Mouse (Mus musculus): ENCODE measurements around the gene Rps11.
A peak's percentile ranks its signal among the peaks of the same experiment; 100 is the strongest.

The Rps11 gene

DNA sequence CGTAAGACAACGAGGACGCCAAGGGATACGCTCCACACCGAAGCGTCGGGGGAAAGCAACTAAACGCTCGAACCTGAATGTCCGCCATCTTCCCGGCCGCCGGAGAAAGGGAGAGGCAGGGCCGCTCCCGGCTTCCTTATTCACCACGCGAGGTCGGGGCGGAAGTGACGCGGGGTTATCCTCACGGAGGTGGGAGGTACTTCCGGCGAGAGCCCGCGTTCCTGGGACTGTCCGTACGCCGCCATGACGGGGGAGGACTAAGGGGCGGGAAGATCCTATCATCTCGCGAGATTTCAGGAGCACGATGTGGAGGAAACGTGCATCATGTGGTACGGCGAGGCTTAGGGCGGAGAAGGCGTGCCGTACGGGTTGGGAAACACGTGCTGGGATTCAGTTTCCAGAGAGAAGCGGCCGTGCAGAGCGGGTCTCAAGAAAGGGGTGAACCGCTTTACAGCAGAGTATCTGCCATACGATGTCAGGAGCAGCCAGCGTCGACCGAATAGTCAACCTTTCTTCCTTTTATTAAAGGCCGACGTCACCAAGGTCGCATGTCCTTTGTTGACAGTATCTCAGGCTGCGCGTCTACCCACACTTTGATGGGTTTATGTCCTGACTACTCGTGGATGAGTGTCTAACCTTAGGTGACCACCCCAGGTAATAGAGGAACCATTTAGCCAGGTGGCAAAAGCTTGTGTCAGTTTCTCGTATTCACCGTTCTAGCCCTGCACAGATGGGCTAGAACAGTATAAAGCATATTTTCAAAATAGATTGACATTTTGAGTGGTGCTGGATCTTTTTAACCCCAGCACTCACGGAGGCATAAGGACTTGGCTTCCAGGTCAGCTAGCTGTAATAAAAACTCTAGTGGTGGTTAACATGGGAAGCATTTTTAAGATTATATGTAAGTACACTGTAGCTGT is at the start of gene Rps11:
Gene Rps11 (minus strand): TSS at position 216 of the 920 bp plus-strand sequence.
- peak; percentile 100 for DNase-seq (ENCODE audit: low read depth)

DNA sequence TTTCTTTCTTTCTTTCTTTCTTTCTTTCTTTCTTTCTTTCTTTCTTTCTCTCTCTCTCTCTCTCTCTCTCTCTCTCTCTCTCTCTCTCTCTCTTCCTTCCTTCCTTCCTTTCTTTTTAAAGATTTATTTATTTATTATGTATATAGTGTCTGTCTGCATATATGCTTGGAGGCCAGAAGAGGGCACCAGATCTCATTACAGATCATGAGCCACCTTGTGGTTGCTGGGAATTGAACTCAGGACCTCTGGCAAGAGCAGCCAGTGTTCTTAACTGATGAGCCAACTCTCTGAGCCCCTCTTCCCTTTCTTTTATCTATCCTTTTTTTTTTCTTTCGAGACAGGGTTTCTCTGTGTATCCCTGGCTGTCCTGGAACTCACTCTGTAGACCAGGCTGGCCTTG is 49.5 kb upstream of the Rps11 start:
- peak; percentile 75 for DNase-seq (ENCODE audit: low read depth)

DNA sequence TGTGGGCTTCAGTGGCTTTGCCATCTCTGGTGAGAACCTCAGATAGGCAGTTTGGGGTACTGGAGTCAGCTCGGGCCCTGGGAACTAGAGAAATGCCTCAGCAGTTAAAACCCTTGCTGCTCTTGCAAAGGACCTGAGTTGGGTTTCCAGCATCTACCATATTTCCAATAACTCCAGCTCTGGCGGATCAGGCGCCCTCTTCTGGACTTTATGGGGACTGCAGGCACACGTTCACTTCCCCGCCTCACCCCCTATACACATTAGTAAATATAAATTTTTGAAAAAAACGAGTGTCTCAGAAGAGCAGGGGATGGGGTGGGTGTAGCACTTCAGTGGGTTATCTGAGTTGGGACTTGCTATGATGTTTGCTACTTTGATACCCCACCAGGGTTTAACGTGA is 48.7 kb upstream of the Rps11 start:
- peak; percentile 35 for DNase-seq (ENCODE audit: low read depth)

DNA sequence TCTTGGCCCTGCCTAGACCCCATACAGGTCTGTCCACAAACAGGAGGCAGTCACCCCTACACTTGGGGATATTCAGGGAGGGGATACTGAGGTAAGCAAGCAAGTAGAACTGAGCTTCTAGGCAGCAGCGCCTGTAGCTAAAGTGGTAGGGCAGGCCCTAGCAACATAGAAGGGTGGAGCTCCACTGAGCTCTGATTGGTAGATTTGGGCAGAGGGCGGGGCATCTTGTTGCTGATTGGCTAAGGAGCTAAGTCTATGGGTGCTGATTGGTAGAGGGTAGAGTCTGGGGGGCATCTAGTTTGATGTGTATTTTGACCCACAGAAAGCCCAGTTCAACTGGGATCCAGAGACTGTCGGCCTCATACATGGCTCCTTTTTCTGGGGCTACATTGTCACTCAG is 45.3 kb upstream of the Rps11 start:
- no peak for DNase-seq (ENCODE audit: low read depth)

DNA sequence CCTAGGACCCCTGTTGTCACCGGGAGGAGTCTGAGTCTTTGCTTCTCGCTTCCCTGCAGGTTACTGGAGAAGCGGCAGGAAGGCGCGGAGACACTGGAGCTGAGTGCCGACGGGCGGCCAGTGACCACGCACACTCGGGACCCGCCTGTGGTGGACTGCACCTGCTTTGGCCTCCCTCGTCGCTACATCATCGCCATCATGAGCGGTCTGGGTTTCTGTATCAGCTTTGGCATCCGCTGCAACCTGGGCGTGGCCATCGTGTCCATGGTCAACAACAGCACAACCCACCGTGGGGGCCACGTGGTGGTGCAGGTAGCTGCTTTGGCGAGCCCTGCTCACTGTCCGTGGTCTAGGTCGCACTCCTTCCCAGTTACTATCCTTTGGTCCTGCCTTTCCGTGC is 44.4 kb upstream of the Rps11 start:
- no peak for DNase-seq (ENCODE audit: low read depth)

DNA sequence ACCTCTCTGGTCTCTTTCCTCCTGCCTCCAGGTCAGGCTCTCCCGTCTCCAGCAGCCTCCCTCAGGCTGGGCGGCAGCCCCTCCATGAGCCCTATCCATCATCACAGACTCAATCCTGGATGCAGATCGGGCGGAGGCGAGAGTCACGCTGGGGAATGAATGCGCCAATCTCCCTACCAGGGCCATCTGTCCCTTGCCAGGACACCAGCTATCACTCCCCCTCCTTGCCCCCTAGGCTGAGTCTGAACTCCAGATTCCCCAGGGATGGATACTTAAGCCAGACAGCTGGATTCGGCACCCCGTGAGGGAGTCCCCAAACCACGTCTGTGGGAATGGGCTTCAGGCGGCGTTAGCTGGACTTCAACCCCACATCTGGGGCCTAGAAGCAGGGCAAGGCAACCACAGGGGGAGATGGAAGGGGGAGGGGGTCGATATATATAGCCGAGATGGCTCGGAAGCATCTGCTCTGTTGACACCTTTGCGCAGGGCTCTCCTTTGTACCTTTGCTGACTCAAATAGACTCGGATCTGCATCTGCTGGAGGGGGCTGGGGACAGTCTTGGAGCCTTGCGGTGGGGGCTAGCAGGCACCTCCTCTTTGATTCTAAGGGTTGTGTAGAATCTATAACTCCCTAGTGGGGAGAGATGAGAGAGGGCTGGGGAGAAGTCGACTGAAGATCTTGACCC is 43.7 kb upstream of the Rps11 start:
- no peak for DNase-seq (ENCODE audit: low read depth)

DNA sequence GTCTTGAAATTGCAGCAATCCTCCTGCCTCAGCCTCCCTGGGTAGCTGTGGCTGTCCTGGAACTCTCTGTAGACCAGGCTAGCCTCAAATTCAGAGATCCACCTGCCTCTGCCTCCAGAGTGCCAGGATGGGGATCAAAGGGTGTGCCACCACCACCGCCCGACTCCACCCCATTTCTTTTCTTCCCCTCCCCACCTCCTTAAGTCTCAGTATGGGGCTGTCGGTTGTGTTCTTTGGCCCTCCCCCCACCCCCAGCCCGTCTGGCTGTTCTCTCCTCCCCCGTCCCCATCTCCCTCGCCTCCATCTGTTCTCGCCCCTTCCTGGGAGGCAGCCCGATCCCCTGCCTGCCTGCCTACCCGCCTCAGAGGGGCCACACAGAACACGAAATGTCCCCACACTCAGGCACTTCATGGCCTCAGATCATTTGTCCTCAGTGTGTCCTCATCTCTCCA is 42.7 kb upstream of the Rps11 start:
- no peak for DNase-seq (ENCODE audit: low read depth)

DNA sequence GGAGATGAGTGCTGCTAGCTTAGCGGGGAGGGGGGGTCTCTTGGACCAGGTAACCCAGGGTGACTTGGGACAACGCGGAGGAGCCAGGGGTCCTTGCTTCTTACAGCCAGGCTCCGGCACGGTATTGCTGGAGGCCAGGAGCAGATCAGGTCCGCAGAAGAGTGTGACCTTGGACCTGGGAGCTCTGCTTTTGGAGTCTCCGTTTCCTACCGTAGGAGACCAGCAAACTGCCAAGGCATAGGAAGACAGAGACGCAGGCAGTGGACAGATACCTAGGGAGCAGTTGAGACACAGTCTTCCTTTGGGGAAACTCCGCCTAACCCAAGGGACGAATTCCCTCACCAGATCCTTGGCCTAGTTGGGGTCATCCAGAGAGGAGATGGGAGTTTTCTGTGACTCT is 41.5 kb upstream of the Rps11 start:
- DNase-seq (ENCODE audit: low read depth): no peak

DNA sequence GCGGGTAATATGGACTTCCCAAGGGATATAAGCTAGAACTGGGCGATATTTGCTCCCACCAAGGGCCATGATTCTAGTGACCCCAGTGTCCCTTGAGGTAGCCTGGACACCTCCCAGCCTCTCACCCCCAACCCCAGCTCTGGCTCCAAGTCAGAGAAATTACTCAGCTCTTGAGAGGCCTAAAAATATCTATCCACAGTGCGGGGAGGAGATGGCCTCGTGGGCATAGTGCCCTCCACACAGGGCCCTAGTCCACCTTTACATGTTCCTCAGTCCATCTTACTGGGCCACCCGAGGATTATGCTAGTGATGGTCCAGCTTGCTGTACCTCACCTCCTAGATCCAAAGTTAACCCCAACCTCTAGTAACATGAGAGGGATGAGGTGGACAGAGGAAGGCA is 40.6 kb upstream of the Rps11 start:
- no peak for DNase-seq (ENCODE audit: low read depth)

DNA sequence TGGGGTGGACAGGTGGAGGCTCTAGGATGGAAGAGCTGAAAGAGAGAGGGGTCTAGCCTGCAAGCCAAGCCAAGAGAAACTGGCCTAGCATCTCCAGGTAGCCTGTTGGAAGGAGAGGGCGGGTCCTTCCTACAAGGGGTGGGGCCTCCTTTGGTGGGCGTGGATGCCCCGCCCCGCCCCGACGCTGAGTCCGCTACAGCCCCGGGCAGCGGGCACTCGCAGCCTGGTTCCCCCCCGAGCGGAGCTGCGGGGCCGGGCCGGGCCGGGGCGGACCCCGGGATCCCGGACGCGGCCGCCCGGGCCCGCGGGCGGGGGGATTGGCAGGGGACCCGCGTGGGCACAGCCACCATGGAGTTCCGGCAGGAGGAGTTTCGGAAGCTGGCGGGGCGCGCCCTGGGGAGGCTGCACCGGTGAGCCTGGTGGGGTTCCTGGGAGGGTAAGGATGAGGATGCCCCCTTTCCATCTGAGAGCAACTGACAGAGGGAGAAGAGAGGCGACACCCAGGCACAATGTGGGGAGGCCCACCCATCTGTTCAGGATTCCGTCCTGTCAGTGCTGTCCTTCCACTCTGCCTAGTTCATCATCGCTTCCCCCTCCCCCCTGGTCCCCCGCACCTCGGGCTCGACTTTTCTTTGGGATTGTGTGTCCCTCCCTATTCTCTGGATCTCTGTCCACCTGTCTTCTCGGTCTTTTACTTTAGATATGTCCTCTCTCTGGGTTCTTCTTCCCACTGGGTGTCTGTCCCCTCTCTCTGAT is 39.7 kb upstream of the Rps11 start, which contains the start of gene Slc17a7:
Gene Slc17a7 (plus strand): TSS at position 215 of the 756 bp plus-strand sequence.
- peak; percentile 50 for DNase-seq (ENCODE audit: low read depth)

DNA sequence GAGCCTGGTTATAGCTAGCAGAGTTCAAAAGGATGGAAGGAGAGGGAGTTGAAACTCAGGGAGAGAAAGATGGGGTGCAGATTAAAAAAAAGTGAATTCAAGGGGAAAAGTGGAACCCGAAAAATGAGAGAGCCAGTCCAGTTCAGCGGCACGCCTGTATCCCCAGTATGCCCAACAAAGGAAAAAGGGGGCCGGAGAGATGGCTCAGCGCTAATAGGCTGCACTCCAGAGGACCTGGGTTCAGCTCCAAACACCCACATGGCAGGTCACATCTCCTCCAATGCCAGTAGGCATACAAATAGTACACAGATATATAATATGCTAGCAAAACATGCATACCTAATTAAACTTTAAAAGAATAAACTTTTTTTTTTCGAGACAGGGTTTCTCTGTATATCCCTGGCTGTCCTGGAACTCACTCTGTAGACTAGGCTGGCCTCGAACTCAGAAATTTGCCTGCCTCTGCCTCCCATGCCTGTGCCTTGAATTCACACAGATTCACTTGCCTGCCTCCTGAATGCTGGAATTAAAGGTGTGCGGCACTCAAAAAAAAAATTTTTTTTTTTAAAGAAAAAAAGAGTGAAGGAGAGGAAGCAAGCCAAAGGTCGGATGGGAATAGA is 38.9 kb upstream of the Rps11 start:
- no peak for DNase-seq (ENCODE audit: low read depth)

DNA sequence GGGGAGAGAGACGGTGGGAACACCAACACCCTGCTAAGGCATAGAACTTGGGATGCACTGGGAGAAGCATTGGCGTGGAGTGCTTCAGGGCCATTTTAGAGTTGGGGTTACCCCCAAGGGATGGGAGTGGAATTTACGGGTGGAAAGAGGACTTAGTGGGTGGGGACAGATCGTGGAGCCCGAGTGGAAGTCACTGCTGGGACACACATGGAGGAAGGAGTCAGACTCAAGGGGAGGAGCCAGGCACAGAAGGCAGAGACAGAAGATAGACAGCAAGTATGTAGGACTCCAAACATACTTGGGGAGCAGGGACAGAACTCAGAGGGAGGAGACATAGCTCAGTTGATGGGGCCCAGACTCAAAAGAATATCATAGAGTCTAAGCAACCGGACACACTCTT is 38.3 kb upstream of the Rps11 start:
- no peak for DNase-seq (ENCODE audit: low read depth)

DNA sequence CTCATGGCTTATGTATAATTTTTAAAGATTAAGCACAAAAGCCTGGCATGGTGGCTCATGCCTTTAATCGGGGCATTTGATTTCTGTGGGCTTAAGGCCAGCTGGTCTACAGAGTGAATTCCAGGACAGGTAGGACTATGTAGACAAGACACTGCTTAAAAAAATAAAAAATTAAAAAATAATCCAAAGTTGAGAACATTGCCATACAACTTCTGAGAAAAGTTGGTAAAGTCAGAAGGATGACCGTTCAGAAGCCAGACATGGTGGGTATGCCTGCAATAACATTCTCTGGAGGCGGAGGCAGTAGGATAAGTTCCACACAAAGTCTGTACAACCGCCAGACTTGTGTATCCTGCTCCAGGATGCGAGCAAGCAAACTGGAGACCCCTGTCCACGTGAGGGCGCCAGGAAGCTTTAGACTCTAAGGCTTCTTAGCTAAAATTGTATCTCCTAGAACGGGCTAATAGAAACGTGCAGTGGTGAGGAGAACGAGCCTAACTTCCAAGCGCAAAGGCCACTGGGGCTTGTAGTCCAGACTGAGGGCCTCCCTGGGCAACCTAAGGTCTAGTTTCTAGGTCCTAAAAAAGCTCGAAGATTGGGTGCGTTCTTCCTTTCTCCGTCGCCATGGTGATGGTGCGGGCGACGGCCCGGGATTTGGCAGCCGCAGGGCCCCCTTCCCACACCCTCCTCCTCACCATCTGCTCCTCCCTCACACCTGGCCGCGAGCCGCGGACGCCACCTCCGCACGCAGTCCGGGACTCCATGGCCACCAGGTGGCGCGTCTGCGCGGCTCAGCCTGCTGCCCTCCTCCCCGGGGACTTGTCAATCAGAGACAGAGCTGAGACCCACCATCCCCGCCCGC is 37.6 kb upstream of the Rps11 start:
- DNase-seq (ENCODE audit: low read depth): peak; percentile 92

DNA sequence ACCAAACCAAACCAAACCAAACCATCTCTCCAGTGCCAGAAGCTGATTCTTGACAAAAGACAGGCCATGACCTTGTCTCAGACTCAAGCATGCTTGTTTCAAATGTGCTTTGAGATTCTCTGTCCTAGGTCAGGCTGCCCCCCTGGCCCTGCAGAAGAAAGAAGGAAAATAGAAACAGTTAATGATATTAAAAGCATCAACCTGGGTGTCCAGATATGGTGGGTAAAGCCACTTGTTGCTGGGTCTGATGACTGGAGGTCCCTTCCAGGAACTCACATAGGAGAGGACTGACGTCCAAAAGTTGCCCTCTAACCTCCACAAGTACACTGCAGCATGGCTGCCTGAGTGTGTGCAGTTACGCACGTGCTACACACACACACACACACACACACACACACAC is 36.6 kb upstream of the Rps11 start:
- no peak for DNase-seq (ENCODE audit: low read depth)

DNA sequence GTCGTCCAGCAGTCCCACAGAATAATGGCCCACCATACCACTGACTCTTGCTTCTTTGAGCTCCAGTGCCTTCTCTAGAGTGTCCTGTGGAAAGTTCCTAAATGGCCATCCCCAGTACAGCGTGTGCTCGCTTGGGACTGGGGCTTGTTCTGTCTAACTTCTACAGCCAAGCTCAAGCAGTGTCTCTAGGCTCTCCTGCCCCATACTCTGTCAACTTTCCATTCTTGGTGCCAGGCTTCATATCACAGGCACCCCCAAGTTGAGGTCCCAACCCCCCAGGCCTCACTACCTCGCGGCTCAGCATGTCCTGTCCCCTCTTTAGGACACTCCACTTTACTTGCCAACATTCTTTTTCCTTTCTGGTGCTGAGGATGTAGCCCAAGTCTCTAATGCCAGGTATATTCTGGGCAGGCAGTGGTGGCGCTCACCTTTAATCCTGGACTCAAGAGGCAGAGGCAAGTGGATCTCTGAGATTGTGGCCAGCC is 36.1 kb upstream of the Rps11 start:
- DNase-seq (ENCODE audit: low read depth): no peak

DNA sequence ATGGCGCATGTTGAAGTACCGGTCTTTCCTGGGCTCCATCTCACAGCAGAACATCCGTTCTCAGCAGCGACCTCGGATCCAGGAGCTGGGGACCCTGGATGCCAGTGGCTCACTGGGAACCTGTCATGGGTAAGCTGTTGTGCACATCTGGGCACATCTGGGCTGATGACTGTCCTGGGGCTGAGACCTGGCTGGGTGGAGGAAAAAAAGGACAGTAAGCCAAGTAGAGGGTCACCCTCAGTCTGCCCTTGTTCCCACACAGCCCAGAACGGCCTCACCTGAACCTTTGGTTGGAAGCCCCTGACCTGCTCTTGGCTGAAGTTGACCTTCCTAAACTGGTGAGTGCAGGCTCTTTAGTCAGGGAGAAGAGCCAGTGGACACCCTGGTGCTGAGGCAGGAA is 34.8 kb upstream of the Rps11 start:
- DNase-seq (ENCODE audit: low read depth): no peak

DNA sequence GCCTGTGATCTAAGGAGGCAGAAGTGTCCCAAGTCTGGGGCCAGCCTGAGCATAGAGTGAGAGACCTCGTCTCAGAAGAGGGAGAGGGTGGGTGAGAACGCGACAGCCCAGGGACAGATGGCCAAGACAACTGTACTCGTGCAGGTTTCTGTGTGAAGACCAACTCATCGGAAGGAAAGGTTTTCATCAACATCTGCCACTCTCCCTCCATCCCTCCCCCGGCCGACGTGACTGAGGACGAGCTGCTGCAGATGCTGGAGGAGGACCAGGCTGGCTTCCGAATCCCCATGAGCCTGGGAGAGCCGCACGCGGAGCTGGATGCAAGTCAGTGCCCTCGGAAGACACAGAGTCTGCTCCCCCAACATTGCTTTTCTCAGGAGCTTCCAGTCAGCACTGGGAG is 33.2 kb upstream of the Rps11 start:
- DNase-seq (ENCODE audit: low read depth): no peak

DNA sequence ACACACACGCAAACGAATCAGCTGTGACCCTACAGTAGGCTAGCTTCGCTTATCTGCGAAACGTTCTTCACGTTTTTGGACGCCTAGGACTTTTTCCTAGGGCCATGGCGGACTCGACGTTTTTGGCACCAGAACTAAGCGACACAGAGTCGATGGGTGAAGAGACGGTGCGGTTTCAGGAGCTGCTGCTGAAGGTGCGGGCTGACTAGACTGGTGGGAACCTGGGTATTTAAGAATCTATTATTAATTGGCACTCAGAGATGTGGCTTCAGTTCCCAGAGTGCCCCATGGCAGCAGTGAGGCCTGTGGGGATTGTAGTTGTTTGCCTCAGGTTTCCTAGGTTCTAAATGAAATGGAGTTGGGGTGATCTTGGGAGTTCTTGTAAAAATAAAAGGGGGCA is 32.0 kb upstream of the Rps11 start:
- DNase-seq (ENCODE audit: low read depth): no peak

DNA sequence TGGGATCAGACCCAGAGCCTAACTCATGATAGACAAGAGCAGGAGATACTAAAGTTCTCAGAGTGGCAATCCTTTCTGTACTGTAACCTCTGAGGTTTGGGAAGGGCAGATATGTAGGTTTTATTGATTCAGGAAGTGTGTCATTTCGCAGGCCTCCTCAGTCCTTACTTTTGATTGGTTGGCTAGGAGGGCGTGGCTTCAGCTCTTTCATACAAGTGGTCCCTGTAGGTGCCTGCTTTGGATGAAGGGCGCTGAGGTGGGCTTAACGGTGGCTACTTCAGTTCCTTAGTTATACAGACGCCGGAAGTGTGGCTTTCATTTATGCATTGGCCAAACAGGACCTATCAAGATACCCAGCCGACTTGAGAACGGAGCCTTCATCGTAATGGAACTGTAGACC is 31.4 kb upstream of the Rps11 start:
- DNase-seq (ENCODE audit: low read depth): peak; percentile 36

DNA sequence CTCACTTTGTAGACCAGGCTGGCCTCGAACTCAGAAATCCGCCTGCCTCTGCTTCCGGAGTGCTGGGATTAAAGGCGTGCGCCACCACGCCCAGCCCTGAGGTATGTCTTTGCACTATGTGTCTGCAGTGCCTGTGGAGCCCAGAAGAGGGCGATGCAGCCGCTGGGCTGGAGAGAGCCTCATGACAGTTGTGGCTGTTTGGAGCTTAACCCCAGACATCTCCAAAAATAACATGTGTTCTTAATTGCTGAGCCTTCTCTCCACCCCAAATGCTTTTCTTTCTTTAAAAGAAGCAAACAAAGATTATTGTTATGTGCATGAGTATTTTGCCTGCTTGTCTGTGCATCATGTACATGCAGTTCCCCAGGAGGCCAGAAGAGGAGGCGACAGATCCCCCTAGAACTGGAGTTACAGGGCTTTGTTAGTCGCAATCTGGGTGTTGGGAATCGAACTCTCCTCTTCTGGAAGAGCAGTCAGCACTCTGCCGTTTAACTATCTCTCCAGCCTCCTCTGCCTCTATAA is 30.8 kb upstream of the Rps11 start:
- DNase-seq (ENCODE audit: low read depth): peak; percentile 89

All from NIH3T3 (cell line).